Mouse (Mus musculus): ENCODE measurements at regions not wholly inside any gene's neighbourhood (a gene's known extent, or its start where the extent isn't known, plus 50 kb on each side); places are given as distances from the start of the nearest gene placed in this dataset.

DNA sequence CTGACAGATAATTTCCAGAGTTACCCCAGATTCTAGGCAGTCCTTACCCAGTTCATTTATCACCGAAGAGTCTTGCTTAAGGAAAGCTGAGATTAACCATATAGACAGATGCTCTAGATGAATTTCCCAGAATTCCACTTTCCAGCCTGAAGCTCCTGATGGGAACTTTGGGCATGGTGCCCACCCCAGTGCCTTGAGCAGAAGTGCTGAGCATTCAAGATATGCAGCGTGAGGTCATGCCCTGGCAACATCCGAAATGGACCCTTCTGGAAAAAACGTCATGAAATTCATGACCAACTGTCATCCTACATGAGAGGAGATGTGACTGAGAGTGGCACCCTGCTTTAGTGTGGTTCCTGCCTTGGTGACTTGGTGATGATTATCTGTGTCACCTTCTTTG is 629.9 kb upstream of the Sall1 start:
- DNase-seq, result no peak
- intact Hi-C loops (cut with DNase I), result no loop called here

DNA sequence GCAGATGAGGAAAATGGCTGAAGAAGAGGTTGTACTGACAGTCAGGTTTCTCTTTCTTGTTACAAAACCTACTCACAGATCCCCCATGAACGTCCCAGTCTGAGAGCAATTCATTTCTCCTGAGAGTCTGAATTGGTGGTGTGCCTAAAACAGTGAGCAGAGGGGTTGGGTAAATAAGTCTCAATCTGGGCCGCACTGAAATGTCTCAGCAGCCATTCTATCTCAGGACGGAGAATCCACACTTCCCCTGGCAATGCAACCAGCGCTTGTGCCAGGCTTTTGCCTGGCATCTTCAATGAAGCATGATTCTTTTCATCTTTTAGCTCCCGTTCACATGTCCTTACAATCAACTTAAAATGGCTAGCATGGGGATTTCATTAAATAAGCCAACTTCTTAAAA is 628.7 kb upstream of the Sall1 start:
- intact Hi-C loops (cut with DNase I), result no loop called here
- no peak for DNase-seq

- intact Hi-C loops (cut with DNase I), result no loop called here
Observed at GRCm38 (mm10) chr8:89664911-89665689, 621.1 kb upstream of the Sall1 start.

DNA sequence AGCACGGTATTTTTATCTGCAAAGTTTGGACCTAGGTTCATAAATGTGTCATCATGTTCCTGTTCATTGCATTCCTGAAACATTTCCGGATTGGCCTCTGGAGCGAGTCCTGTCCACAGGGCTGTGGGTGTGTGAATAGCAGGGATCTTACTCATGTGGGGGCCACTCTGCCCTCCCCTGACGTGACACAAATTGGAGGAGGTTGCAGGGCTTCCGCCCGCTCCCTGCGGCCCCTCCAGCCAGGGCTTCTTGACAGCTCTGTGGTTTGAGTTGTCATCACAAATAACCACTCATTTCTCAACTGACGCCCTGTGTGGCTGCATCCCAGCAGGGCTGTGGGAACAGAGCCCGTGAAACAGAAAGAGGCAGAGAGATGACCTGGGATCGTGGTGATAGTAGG is 619.9 kb upstream of the Sall1 start:
- DNase-seq, result peak; percentile 16 to 29

More at GRCm38 (mm10) chr8:89664911-89665689, 621.1 kb upstream of the Sall1 start:
- DNase-seq, result no peak

GRCm38 (mm10) chr8:89658998-89659944 is 615.3 kb upstream of the Sall1 start:
- no peak for DNase-seq
- intact Hi-C loops (cut with DNase I), result no loop called here

More for the DNA sequence above, 619.9 kb upstream of the Sall1 start:
- intact Hi-C loops (cut with DNase I), result no loop called here

DNA sequence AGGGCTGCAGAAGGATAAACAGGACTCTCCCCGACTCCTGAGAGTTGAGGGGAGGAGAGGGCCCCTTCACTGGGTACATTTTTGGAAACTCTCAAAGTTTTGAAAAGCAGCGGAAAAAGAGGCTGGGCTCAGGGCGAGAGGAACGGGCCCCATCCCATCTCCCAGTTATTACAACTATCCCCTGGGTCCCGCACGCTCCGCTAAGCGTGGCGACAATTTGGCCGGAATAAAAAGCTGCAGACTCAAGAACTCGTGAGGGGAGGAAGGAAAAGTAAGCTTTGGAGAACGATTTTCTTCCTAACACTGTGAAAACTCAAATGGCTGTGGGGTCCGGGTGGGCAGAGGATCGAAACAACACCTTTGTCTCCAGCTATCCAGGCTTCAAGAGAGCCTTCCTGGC is 611.4 kb upstream of the Sall1 start:
- intact Hi-C loops (cut with DNase I), result no loop called here
- no peak for DNase-seq

DNA sequence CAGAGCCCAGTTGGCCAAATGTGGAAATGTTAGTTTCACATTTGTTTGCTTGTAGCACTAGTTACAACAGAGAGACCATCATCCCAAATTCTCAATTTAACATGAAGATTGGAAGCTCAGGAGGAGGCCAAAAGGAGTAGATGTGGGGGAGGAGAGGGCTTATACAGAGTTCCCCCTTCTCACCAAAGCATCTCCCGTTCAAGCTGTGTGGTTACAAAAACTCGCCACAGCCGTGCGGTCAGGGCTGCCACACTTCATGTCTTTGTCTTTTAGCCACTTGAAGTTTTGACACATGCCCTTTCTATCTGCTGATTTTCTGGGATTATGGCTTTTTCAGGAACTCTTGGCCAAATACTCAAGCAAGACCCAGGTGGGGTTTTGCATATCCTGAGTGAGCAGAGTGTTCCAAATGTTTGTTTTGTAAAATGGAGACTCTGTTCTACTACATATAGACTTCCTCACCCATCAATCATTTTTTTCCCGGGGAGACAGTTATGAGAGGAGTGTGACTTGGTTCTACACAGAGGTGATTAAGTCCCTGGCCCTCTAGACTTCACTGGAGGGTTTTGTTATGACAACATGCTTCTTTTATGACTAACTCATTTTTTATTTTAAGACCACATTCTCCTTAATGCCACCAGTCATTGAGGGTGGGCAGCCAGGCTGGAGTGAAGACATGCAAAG is 605.4 kb upstream of the Sall1 start:
- no peak for DNase-seq
- intact Hi-C loops (cut with DNase I), result no loop called here

- intact Hi-C loops (cut with DNase I), result no loop called here
- DNase-seq, result no peak
Observed at GRCm38 (mm10) chr8:89646946-89647345, 603.0 kb upstream of the Sall1 start.

GRCm38 (mm10) chr8:89641339-89641738 is 597.4 kb upstream of the Sall1 start:
- intact Hi-C loops (cut with DNase I), result no loop called here
- DNase-seq, result no peak

DNA sequence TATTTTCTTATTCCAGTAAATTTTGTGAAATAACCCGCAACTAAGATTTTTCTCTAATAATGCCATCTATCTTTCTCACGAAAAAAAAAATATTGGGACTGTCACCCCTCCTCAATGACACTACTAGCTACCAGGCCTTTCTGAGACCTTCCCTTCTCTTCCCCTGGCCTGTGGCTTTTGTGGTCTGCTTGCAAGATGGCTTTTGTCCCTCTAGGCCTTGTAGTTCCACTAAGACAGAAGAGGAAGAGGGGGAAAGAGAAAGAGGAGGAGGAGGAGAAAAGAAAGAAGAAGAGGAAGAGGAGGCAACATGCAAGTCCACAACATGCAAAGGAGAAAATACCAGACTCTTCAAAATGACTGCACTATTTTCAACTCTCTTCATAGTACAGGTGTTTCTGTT is 590.9 kb upstream of the Sall1 start:
- intact Hi-C loops (cut with DNase I), result loop anchor here (5.0 kb wide), 1 partner anchor 147 kb away; no protein-coding TSS in a partner anchor
- DNase-seq, result no peak

DNA sequence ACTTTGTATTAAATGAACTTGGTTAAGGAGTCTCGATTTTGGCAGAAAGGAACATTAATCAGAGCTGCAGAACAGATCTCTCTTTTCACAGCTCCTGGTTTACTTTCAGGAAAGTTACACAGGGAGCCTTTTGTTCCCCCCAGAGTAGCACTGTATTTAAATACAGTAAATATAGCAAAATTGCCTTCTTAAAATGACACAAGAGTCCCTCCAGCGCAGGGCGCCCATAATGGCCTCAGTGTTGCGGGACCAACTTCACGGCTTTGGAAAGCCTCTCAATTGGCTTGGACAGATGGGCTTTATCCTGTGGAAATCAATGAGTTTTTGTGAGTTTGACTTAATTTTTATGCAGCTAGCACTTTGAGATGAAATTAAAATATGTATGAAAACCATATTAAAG is 588.3 kb upstream of the Sall1 start:
- DNase-seq, result no peak
- intact Hi-C loops (cut with DNase I), result loop anchor here (5.0 kb wide), 1 partner anchor 150 kb away; no protein-coding TSS in a partner anchor

DNA sequence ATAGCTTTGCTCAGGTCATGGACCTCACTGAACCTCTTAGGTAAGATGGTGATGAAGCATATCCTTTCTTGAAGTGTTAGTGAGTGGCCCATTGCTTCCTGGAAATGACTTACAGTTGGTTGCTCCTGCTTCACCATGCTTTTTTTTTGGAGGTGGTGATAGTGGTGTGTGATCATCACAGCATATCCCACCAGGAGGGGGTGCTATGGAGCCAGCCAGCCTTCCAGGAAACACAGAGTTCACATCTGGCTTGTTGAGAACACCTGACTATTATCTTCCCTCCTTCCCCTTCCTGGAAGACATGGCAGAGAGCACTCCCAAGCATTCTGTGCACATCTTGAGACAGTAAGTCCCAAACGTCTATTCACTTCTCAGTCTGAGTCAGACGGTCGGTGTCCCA is 586.6 kb upstream of the Sall1 start:
- peak; percentile 1 to 2 for DNase-seq
- intact Hi-C loops (cut with DNase I), result loop anchor here (5.0 kb wide), 1 partner anchor 152 kb away; no protein-coding TSS in a partner anchor

DNA sequence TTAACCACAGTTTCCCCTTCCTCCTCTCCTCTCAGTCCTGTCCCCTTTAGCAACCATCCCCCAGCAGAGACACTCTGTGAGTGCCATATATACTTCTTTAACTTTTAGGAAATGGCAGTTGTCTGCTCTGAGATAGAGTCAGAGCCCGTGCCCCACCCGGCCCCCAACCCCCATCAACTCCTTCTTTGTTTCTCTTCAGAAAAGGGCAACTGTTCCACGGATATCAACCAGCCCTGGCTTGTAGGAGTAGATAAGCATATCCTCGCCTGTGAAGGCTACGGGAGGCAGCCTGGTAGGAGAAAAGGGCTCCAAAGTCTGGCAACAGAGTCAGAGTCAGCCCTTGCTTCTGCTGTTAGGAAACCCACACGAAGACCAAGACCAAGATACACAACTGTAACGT is 574.1 kb upstream of the Sall1 start:
- intact Hi-C loops (cut with DNase I), result no loop called here
- no peak for DNase-seq

GRCm38 (mm10) chr8:89615863-89616558 is 572.0 kb upstream of the Sall1 start:
- intact Hi-C loops (cut with DNase I), result no loop called here
- DNase-seq, result no peak

DNA sequence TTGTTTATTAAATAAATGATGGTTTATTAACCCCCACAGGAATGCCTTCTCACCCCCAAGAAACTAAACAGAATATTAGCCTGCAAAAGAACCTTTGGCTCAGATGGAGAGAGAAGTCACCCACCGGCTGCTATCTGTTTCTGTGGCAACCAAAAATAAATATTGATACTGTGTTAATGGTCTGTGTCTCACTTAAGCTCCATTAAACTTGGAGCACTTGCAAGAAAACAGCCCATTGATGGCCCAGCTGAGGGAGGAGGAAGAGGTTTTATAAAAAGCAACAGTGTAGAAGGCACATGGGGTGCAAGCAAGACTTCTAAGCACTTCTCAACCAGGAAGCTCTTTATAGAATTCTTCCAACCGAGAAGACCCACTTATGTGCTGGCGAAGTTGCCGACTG is 565.1 kb upstream of the Sall1 start:
- intact Hi-C loops (cut with DNase I), result no loop called here
- no peak for DNase-seq

DNA sequence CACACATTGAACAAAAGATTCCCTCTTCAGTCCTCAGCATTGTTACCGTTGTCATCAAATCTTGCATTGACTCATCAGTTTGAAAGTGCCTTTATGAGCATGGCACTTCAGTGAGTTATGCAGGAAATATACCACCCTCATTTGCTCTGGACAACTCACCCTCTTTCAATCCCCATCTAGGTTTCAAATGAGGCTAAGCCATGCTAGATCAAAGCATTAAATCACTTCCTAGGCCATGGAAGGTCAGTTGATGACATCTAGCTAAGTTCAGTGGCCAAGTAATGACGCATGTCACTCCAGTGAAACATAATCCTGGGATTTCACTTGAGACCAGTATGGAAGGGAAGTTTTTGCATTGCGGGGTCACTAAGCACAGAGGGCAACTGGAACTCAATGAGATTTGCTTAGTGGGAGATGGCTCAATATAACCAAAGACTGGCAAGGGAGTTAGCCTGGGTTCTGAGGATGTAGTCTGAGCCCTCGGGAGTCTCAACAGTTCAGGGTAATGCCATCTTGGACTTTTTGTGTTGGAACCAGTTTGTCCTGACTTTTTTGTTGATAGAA is 562.0 kb upstream of the Sall1 start:
- DNase-seq, result no peak
- intact Hi-C loops (cut with DNase I), result no loop called here

DNA sequence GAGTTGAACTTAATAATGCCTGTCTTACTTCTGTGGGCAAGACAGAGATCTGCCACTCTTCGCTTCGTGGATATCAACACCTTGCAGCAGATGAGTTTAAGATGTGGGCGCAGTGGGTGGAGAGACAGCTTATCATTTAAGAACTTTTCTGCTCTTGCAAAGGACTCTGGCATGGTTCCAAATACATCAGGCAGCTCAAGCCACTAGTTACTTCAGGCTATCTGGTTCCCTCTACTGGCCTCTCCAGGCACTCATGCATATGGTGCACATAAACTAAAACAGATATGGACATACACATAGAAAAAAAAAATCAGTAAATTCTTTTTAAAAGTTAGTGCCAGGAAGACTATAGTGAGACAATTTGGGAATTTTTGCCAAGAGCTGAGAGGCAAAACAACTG is 560.5 kb upstream of the Sall1 start:
- intact Hi-C loops (cut with DNase I), result no loop called here
- no peak for DNase-seq

- no peak for DNase-seq
- intact Hi-C loops (cut with DNase I), result no loop called here
Observed at GRCm38 (mm10) chr8:89596380-89596779, 552.4 kb upstream of the Sall1 start.

GRCm38 (mm10) chr8:89583091-89583490 is 539.1 kb upstream of the Sall1 start:
- intact Hi-C loops (cut with DNase I), result no loop called here
- no peak for DNase-seq

- no peak for DNase-seq
- intact Hi-C loops (cut with DNase I), result no loop called here
Observed at GRCm38 (mm10) chr8:89582566-89582965, 538.6 kb upstream of the Sall1 start.
